Mouse (Mus musculus): ENCODE measurements around the gene Hrh2. TPM values are rescaled to one million over a fixed set of nuclear protein-coding genes. Genes with fewer than 3 reads are reported as not detected.

Hrh2 gene
- polyA plus RNA-seq, 1 experiment from 2014 or later = 0.31 TPM

GRCm38 (mm10) chr13:54170288-54170687 lies 21.6 kb upstream of the Hrh2 start:
- Histone ChIP-seq H3K36me3 (ENCODE audit: control insufficient read depth, insufficient read depth, low read length) (no peaks in the 10 kb centered on the region), H3K4me3 (ENCODE audit: low read depth, low read length) (no peak overlapping the region), H3K4me2 (ENCODE audit: low read depth, low read length) (no peak overlapping the region), H3K9me3 (ENCODE audit: control insufficient read depth, low read length) (peaks cover 4% of the 10 kb centered on the region; the same call in 1 of the 2 replicates), H3K27me3 (replicated peaks; ENCODE audit: control insufficient read depth, insufficient read depth, low read length) (no peaks in the 10 kb centered on the region), H3K27ac (replicated peaks; ENCODE audit: low read depth, low read length) (no peak overlapping the region), H3K9ac (ENCODE audit: low read depth, low read length) (no peak overlapping the region), H3K4me1 (ENCODE audit: control insufficient read depth, insufficient read depth, low read length) (peaks cover 1% of the 10 kb centered on the region; the same call in 1 of the 2 replicates)
- 89% methylated on average over 6 of the region's 6 CpGs for WGBS
- DNase-seq (ENCODE audit: low spot score) (no peak), ATAC-seq (ENCODE audit: low read depth) (no peak)

- Histone ChIP-seq H3K4me2 (ENCODE audit: low read depth, low read length) (no peak overlapping the region), H3K9ac (ENCODE audit: low read depth, low read length) (no peak overlapping the region), H3K9me3 (ENCODE audit: control insufficient read depth, low read length) (peaks cover 4% of the 10 kb centered on the region; the same call in 1 of the 2 replicates), H3K36me3 (ENCODE audit: control insufficient read depth, insufficient read depth, low read length) (no peaks in the 10 kb centered on the region), H3K4me3 (ENCODE audit: low read depth, low read length) (no peak overlapping the region), H3K27me3 (replicated peaks; ENCODE audit: control insufficient read depth, insufficient read depth, low read length) (no peaks in the 10 kb centered on the region), H3K27ac (replicated peaks; ENCODE audit: low read depth, low read length) (no peak overlapping the region), H3K4me1 (ENCODE audit: control insufficient read depth, insufficient read depth, low read length) (no peaks in the 10 kb centered on the region)
- 70% methylated on average over 10 of the region's 10 CpGs for WGBS
- ATAC-seq (ENCODE audit: low read depth) (no peak), DNase-seq (ENCODE audit: low spot score) (no peak)
Observed at GRCm38 (mm10) chr13:54171346-54171745, 20.6 kb upstream of the Hrh2 start.

- no peak overlapping the region for H3K27ac ChIP-seq (replicated peaks; ENCODE audit: low read depth, low read length)
- H3K9me3 ChIP-seq (ENCODE audit: control insufficient read depth, low read length) = peaks cover 4% of the 10 kb centered on the region; the same call in 1 of the 2 replicates
- H3K27me3 ChIP-seq (replicated peaks; ENCODE audit: control insufficient read depth, insufficient read depth, low read length) = no peaks in the 10 kb centered on the region
- no peak for ATAC-seq (ENCODE audit: low read depth)
- no peak overlapping the region for H3K4me2 ChIP-seq (ENCODE audit: low read depth, low read length)
- no peaks in the 10 kb centered on the region for H3K4me1 ChIP-seq (ENCODE audit: control insufficient read depth, insufficient read depth, low read length)
- 61% methylated on average over 3 of the region's 3 CpGs for WGBS
- H3K36me3 ChIP-seq (ENCODE audit: control insufficient read depth, insufficient read depth, low read length) = no peaks in the 10 kb centered on the region
- no peak for DNase-seq (ENCODE audit: low spot score)
- no peak overlapping the region for H3K9ac ChIP-seq (ENCODE audit: low read depth, low read length)
- H3K4me3 ChIP-seq (ENCODE audit: low read depth, low read length) = no peak overlapping the region
Observed at GRCm38 (mm10) chr13:54171761-54172160, 20.2 kb upstream of the Hrh2 start.

GRCm38 (mm10) chr13:54173941-54174340 lies 18.0 kb upstream of the Hrh2 start:
- Histone ChIP-seq H3K4me2 (ENCODE audit: low read depth, low read length) (no peak overlapping the region), H3K9ac (ENCODE audit: low read depth, low read length) (no peak overlapping the region), H3K27me3 (replicated peaks; ENCODE audit: control insufficient read depth, insufficient read depth, low read length) (no peaks in the 10 kb centered on the region), H3K27ac (replicated peaks; ENCODE audit: low read depth, low read length) (no peak overlapping the region), H3K4me3 (ENCODE audit: low read depth, low read length) (no peak overlapping the region), H3K4me1 (ENCODE audit: control insufficient read depth, insufficient read depth, low read length) (no peaks in the 10 kb centered on the region), H3K36me3 (ENCODE audit: control insufficient read depth, insufficient read depth, low read length) (no peaks in the 10 kb centered on the region), H3K9me3 (ENCODE audit: control insufficient read depth, low read length) (peaks cover 4% of the 10 kb centered on the region; the same call in 1 of the 2 replicates)
- ATAC-seq (ENCODE audit: low read depth) (no peak), DNase-seq (ENCODE audit: low spot score) (no peak)
- WGBS = 96% methylated on average over 2 of the region's 2 CpGs

- no peaks in the 10 kb centered on the region for H3K4me1 ChIP-seq (ENCODE audit: control insufficient read depth, insufficient read depth, low read length)
- H3K4me2 ChIP-seq (ENCODE audit: low read depth, low read length) = no peak overlapping the region
- no peaks in the 10 kb centered on the region for H3K36me3 ChIP-seq (ENCODE audit: control insufficient read depth, insufficient read depth, low read length)
- H3K9me3 ChIP-seq (ENCODE audit: control insufficient read depth, low read length) = peaks cover 4% of the 10 kb centered on the region; the same call in 1 of the 2 replicates
- H3K4me3 ChIP-seq (ENCODE audit: low read depth, low read length) = no peak overlapping the region
- WGBS = 93% methylated on average over 4 of the region's 4 CpGs
- no peak overlapping the region for H3K27ac ChIP-seq (replicated peaks; ENCODE audit: low read depth, low read length)
- no peaks in the 10 kb centered on the region for H3K27me3 ChIP-seq (replicated peaks; ENCODE audit: control insufficient read depth, insufficient read depth, low read length)
- H3K9ac ChIP-seq (ENCODE audit: low read depth, low read length) = no peak overlapping the region
- DNase-seq (ENCODE audit: low spot score) (no peak), ATAC-seq (ENCODE audit: low read depth) (no peak)
Observed at GRCm38 (mm10) chr13:54174703-54175102, 17.2 kb upstream of the Hrh2 start.

GRCm38 (mm10) chr13:54175426-54175825 lies 16.5 kb upstream of the Hrh2 start:
- Histone ChIP-seq H3K9me3 (ENCODE audit: control insufficient read depth, low read length) (peaks cover 4% of the 10 kb centered on the region; the same call in 1 of the 2 replicates), H3K27me3 (replicated peaks; ENCODE audit: control insufficient read depth, insufficient read depth, low read length) (no peaks in the 10 kb centered on the region), H3K36me3 (ENCODE audit: control insufficient read depth, insufficient read depth, low read length) (no peaks in the 10 kb centered on the region), H3K9ac (ENCODE audit: low read depth, low read length) (no peak overlapping the region), H3K4me2 (ENCODE audit: low read depth, low read length) (no peak overlapping the region), H3K4me3 (ENCODE audit: low read depth, low read length) (no peak overlapping the region), H3K4me1 (ENCODE audit: control insufficient read depth, insufficient read depth, low read length) (no peaks in the 10 kb centered on the region), H3K27ac (replicated peaks; ENCODE audit: low read depth, low read length) (no peak overlapping the region)
- 82% methylated on average over 8 of the region's 8 CpGs for WGBS
- ATAC-seq (ENCODE audit: low read depth) (no peak), DNase-seq (ENCODE audit: low spot score) (no peak)

- ATAC-seq (ENCODE audit: low read depth) = no peak
- WGBS = 82% methylated on average over 4 of the region's 4 CpGs
- DNase-seq (ENCODE audit: low spot score) = no peak
Observed at GRCm38 (mm10) chr13:54176406-54177020, 15.4 kb upstream of the Hrh2 start.

GRCm38 (mm10) chr13:54177346-54177745 lies 14.6 kb upstream of the Hrh2 start:
- ATAC-seq (ENCODE audit: low read depth) = no peak
- no peak overlapping the region for H3K27ac ChIP-seq (replicated peaks; ENCODE audit: low read depth, low read length)
- no peak overlapping the region for H3K9ac ChIP-seq (ENCODE audit: low read depth, low read length)
- no peaks in the 10 kb centered on the region for H3K27me3 ChIP-seq (replicated peaks; ENCODE audit: control insufficient read depth, insufficient read depth, low read length)
- H3K4me3 ChIP-seq (ENCODE audit: low read depth, low read length) = no peak overlapping the region
- no peaks in the 10 kb centered on the region for H3K36me3 ChIP-seq (ENCODE audit: control insufficient read depth, insufficient read depth, low read length)
- WGBS = 74% methylated on average over 2 of the region's 2 CpGs
- H3K4me1 ChIP-seq (ENCODE audit: control insufficient read depth, insufficient read depth, low read length) = no peaks in the 10 kb centered on the region
- no peak overlapping the region for H3K4me2 ChIP-seq (ENCODE audit: low read depth, low read length)
- peaks cover 4% of the 10 kb centered on the region; the same call in 1 of the 2 replicates for H3K9me3 ChIP-seq (ENCODE audit: control insufficient read depth, low read length)
- no peak for DNase-seq (ENCODE audit: low spot score)

More at GRCm38 (mm10) chr13:54176406-54177020, 15.4 kb upstream of the Hrh2 start:
- Histone ChIP-seq H3K27me3 (replicated peaks; ENCODE audit: control insufficient read depth, insufficient read depth, low read length) (no peaks in the 10 kb centered on the region), H3K4me1 (ENCODE audit: control insufficient read depth, insufficient read depth, low read length) (no peaks in the 10 kb centered on the region), H3K9me3 (ENCODE audit: control insufficient read depth, low read length) (peaks cover 4% of the 10 kb centered on the region; the same call in 1 of the 2 replicates), H3K36me3 (ENCODE audit: control insufficient read depth, insufficient read depth, low read length) (no peaks in the 10 kb centered on the region), H3K9ac (ENCODE audit: low read depth, low read length) (no peak overlapping the region), H3K4me3 (ENCODE audit: low read depth, low read length) (no peak overlapping the region), H3K27ac (replicated peaks; ENCODE audit: low read depth, low read length) (no peak overlapping the region), H3K4me2 (ENCODE audit: low read depth, low read length) (no peak overlapping the region)

GRCm38 (mm10) chr13:54178647-54179046 lies 13.3 kb upstream of the Hrh2 start:
- no peak overlapping the region for H3K27ac ChIP-seq (replicated peaks; ENCODE audit: low read depth, low read length)

More at GRCm38 (mm10) chr13:54178647-54179046, 13.3 kb upstream of the Hrh2 start:
- H3K4me3 ChIP-seq (ENCODE audit: low read depth, low read length) = no peak overlapping the region
- DNase-seq (ENCODE audit: low spot score) = no peak
- H3K9me3 ChIP-seq (ENCODE audit: control insufficient read depth, low read length) = peaks cover 4% of the 10 kb centered on the region; the same call in 1 of the 2 replicates
- H3K36me3 ChIP-seq (ENCODE audit: control insufficient read depth, insufficient read depth, low read length) = no peaks in the 10 kb centered on the region
- 75% methylated on average over 5 of the region's 5 CpGs for WGBS
- ATAC-seq (ENCODE audit: low read depth) = no peak
- H3K9ac ChIP-seq (ENCODE audit: low read depth, low read length) = no peak overlapping the region
- H3K4me2 ChIP-seq (ENCODE audit: low read depth, low read length) = no peak overlapping the region
- no peaks in the 10 kb centered on the region for H3K4me1 ChIP-seq (ENCODE audit: control insufficient read depth, insufficient read depth, low read length)
- no peaks in the 10 kb centered on the region for H3K27me3 ChIP-seq (replicated peaks; ENCODE audit: control insufficient read depth, insufficient read depth, low read length)
